Mouse (Mus musculus) liver, embryonic 14.5 days (tissue): ENCODE measurements at regions not wholly inside any gene's neighbourhood (a gene's known extent, or its start where the extent isn't known, plus 50 kb on each side); places are given as distances from the start of the nearest gene placed in this dataset.

Experiments
- ATAC-seq: fragments of 200-750 bp; cut with Nextera tagmentation; 2 replicates; pipeline ENCODE4 v1.8.0; 2017; ENCODE audit warnings: moderate number of reproducible peaks, mild to moderate bottlenecking, moderate library complexity; ENCODE audit not compliant: insufficient read depth
- DNase-seq, 3 experiments: peaks; one replicate each; pipeline ENCODE4 v3.0.0-alpha.2; 2012 to 2013; ENCODE audit warnings: low read depth in 3 of 3, low spot score in 3 of 3
- H3K27ac ChIP-seq: fragments of 300-500 bp; sonication (generic); 2 replicates; pipeline ENCODE4 v1.5.1; 2014; ENCODE audit warnings: moderate library complexity, mild to moderate bottlenecking, control low read depth, inconsistent platforms
- H3K27me3 ChIP-seq: fragments of 300-500 bp; sonication (generic); 2 replicates; pipeline ENCODE4 v1.6.1; 2014; ENCODE audit warnings: mild to moderate bottlenecking, low read length, moderate library complexity; ENCODE audit not compliant: control insufficient read depth, insufficient read depth
- H3K36me3 ChIP-seq: fragments of 300-500 bp; sonication (generic); replicated peaks from 2 replicates; pipeline ENCODE4 v1.6.1; 2014; ENCODE audit warnings: low read depth; ENCODE audit not compliant: control insufficient read depth, insufficient read depth
- H3K4me1 ChIP-seq, 2 experiments: fragments of 200-500 bp in 1 of 2; fragments of 300-500 bp in 1 of 2; sonication (generic) in 1 of 2; replicated peaks; 2 replicates each; pipeline ENCODE4 v1.6.1; 2012 to 2014; ENCODE audit warnings: antibody characterized with exemption in 1 of 2, inconsistent platforms in 1 of 2, low read length in 1 of 2; ENCODE audit not compliant: control insufficient read depth in 2 of 2, insufficient read depth in 2 of 2
- H3K4me2 ChIP-seq: fragments of 300-500 bp; sonication (generic); 2 replicates; pipeline ENCODE4 v1.6.1; 2014; ENCODE audit warnings: low read depth, mild to moderate bottlenecking, control low read depth, moderate library complexity
- H3K4me3 ChIP-seq, 2 experiments: fragments of 200-500 bp in 1 of 2; fragments of 300-500 bp in 1 of 2; sonication (generic) in 1 of 2; 2 replicates each; pipeline ENCODE4 v1.5.1; 2012 to 2014; ENCODE audit warnings: low read depth in 2 of 2, low read length in 2 of 2, mild to moderate bottlenecking in 2 of 2, control low read depth in 1 of 2, inconsistent platforms in 1 of 2, moderate library complexity in 1 of 2; ENCODE audit not compliant: insufficient read depth in 1 of 2
- H3K9ac ChIP-seq: fragments of 300-500 bp; sonication (generic); replicated peaks from 2 replicates; pipeline ENCODE4 v1.6.1; 2014; ENCODE audit warnings: mild to moderate bottlenecking, control low read depth, moderate library complexity
- H3K9me3 ChIP-seq: fragments of 300-500 bp; sonication (generic); 2 replicates; pipeline ENCODE4 v1.6.1; 2016; ENCODE audit warnings: low read length, mixed read lengths; ENCODE audit not compliant: control insufficient read depth
- CTCF ChIP-seq: IDR thresholded peaks from 2 replicates; pipeline ENCODE4 v1.5.1; 2016; ENCODE audit warnings: antibody characterized with exemption, low read depth, control low read depth
- EP300 ChIP-seq: IDR thresholded peaks from 2 replicates; pipeline ENCODE4 v1.6.1; 2016; ENCODE audit warnings: antibody characterized with exemption, low read depth
- WGBS: fragments of 180-500 bp; shearing (Covaris S2); extraction: QIAGEN DNeasy Blood & Tissue Kit; methylation state at CpG from one replicate; pipeline ENCODE4 v1.1.7; 2014; ENCODE audit not compliant: insufficient replicate concordance; 5-methylcytosine and 5-hydroxymethylcytosine counted together

DNA sequence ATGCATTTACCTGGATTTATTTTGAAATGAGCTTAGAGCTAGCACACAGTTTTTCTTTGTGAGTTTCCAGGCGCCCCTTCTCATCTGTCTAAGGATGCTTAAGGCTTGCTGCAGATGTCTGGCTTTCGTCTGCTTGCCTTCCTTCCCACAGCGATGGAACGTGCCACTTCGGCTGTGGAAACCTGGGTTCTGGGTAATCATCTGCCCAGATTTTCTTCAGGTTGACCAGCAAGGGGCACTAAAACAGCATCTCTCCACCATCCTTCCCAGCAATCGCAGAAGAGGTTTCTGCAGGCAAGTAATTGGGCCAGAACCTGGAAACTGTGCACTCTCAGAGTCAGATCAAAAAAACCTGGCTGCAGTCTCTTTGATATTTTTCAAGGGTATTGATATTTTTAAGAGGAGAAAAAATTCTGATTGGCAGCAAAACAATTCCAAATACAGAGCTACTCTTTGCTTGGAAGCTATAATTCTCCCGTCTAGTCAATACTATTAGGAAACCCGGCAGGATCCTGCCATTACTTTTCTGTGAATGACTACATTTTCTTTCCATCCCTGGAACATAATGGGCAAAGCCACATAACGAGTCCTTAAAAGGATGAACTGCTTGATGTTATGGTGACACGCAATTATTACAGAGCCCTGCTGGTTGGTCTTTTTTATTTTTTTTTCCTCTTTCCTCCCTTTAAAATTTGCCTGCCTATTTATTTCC, 75.2 kb upstream of the Sash1 start:
- TF ChIP-seq EP300: no peak
- TF ChIP-seq CTCF: no peak
- WGBS: 67% methylated on average over 10 of the region's 10 CpGs
- Histone ChIP-seq H3K9ac (no peak overlapping the region), H3K36me3 (no peaks in the 10 kb centered on the region), H3K4me2 (no peak overlapping the region), H3K9me3 (no peaks in the 10 kb centered on the region), H3K27me3 (no peaks in the 10 kb centered on the region), H3K27ac (no peak overlapping the region), H3K4me1 (no peaks in the 10 kb centered on the region), H3K4me3 (no peak overlapping the region)
- no peak for DNase-seq
- no peak for ATAC-seq

DNA sequence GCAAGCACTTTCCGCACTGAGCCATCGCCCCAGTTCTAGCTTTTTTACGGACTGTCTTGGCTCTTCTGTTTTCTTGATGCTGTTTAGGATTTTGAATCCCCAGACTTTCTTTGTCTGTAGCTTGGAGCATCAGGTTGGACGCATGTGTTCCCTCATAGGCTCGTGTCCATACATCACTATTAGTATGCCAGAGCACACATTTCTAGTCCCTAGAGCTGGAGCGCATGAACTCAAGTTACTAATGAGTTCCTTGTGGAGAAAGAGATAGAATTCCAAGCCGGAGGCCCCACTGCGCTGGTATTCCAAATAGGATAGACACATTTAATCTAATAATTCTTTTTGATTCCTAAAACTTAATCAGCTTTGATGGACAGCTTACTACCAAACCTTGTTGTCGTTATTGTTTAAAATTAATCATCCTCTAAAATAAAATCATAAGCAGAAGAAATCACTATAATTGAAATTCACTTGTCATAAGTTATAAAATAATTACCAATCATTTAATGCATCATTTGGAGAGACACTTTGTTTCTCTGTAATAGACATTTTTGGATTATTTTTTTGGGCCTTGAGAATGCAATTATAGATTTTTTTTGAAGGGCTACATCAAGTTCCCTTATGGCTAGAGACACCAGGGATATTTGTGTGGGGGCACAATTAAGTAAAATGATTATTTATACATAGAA, 74.5 kb upstream of the Sash1 start:
- Histone ChIP-seq H3K4me1 (no peaks in the 10 kb centered on the region), H3K27me3 (no peaks in the 10 kb centered on the region), H3K36me3 (no peaks in the 10 kb centered on the region), H3K9ac (no peak overlapping the region), H3K27ac (no peak overlapping the region), H3K4me2 (no peak overlapping the region), H3K9me3 (no peaks in the 10 kb centered on the region), H3K4me3 (no peak overlapping the region)
- no peak for TF ChIP-seq EP300
- TF ChIP-seq CTCF: no peak
- DNase-seq (no peak), ATAC-seq (no peak)
- WGBS: 68% methylated on average over 9 of the region's 9 CpGs

DNA sequence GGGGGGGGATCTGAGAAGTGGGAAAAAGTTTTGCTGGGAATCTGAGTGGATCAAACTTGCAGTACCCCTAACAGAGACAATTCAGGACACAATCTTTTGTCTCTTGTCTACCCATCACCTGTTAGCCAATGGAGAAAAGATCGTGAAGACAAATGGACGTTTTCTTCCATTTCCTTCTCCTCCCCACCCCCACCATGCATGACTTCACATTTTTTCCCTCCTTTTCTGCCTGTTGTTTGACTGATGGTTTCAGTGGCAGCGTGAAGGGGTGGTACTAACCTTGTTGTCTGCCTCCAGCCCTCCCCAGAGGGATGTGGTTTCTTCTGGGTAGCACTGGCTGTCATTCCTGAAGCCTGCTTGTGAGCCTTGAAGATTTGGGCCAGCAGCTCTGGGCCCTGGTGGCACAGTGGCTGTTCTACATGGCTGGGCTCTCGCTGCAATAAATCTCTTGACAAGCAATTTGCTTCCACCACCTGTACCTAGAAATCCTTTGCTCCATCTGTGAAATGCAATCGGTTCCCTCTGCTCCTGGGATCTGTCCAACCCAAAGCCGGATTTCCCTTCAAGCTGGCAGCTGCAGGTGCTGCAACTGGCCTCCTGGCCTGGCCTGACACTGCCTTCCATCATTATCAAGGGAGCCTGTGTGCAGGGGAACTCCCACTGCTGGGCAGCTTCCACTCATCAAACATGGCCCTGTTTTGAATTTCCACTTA, 69.8 kb upstream of the Sash1 start:
- H3K4me2 ChIP-seq: no peak overlapping the region
- H3K9me3 ChIP-seq: no peaks in the 10 kb centered on the region
- no peak overlapping the region for H3K9ac ChIP-seq
- ATAC-seq: no peak
- no peak for TF ChIP-seq EP300
- no peak for TF ChIP-seq CTCF
- 21% methylated on average over 6 of the region's 6 CpGs for WGBS
- H3K4me1 ChIP-seq: no peaks in the 10 kb centered on the region
- H3K4me3 ChIP-seq: no peak overlapping the region
- H3K27ac ChIP-seq: no peak overlapping the region
- no peak for DNase-seq
- no peaks in the 10 kb centered on the region for H3K27me3 ChIP-seq
- H3K36me3 ChIP-seq: no peaks in the 10 kb centered on the region

DNA sequence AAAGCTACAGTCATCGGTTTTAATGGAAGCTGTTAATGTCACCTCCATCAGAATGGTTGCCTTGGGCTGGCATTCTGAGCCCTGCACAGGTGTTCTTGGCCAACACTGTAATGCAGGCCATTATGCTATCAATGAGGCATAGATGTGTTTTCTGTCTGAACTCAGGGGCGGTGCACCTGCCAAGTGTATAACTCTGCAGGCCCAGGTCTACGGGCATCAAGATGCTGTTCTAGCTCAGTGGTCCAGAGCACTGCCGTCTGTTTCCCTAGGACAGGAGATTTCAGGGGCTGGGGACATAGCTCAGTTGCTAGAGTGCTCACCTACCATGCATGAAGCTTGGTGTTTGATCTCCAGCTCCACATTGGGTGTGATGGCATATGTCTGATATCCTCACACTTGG, 68.1 kb upstream of the Sash1 start:
- no peaks in the 10 kb centered on the region for H3K27me3 ChIP-seq
- H3K36me3 ChIP-seq: no peaks in the 10 kb centered on the region
- 63% methylated on average over 4 of the region's 4 CpGs for WGBS
- ATAC-seq (no peak), DNase-seq (no peak)
- H3K4me2 ChIP-seq: no peak overlapping the region
- TF ChIP-seq CTCF (no peak), EP300 (no peak)
- H3K4me3 ChIP-seq: no peak overlapping the region
- no peaks in the 10 kb centered on the region for H3K9me3 ChIP-seq
- no peak overlapping the region for H3K9ac ChIP-seq
- no peaks in the 10 kb centered on the region for H3K4me1 ChIP-seq
- H3K27ac ChIP-seq: no peak overlapping the region

DNA sequence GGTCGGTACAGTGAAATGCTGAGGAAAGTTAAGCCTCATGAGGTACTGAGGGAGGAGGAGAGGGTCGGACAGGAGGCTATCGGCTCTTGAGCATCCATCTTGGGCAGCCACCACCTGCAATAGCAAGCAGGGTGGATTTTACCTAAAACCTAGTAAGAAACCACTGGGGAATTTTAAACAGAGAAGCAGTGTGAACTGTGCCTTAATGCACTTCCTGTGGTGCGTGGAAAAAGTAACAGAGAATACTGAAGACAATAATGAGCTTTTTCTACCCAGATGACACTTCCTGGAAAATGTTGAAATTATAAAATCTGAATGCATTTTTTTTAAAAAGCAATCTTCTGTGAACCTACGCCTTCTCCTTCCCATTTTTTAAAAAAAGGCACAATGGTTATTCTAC, 67.1 kb upstream of the Sash1 start:
- Histone ChIP-seq H3K4me2 (no peak overlapping the region), H3K27ac (no peak overlapping the region), H3K4me1 (0 out of 4 replicates have a peak, but pooled peaks cover 0 to 1% of the 10 kb centered on the region in 2 experiments), H3K36me3 (no peaks in the 10 kb centered on the region), H3K27me3 (no peaks in the 10 kb centered on the region), H3K4me3 (no peak overlapping the region), H3K9me3 (no peaks in the 10 kb centered on the region), H3K9ac (no peak overlapping the region)
- WGBS: 49% methylated on average over 5 of the region's 5 CpGs
- TF ChIP-seq EP300: no peak
- TF ChIP-seq CTCF: no peak
- no peak for DNase-seq
- ATAC-seq: no peak
